Mouse (Mus musculus): Measurements from ENCODE around the gene Sspo.

DNA sequence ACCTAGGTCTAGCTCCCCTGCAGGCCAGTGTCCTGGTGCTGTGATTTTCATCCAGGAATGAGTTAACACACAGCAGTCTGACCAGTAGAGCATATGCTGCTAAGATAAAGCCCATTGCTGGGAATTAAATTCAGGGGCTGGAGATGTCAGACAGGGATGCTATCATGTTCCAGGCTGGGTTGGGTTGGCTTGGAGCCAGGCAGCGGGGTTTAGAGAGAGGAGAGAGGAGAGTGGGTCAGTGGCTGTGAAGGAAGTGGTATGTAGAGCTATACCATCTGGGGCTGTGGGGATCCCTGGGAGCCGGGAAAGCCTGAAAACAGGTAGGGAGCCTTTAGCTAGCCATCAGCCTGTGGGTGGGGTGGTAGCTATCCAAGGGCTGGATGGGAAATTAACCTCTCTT lies 82.8 kb downstream of the Sspo start:
- no peak for TF ChIP-seq GATA1 (IDR thresholded peaks at IDR 0.05; ENCODE audit: low read depth, low read length)
- TF ChIP-seq CHD1 (IDR thresholded peaks at IDR 0.05; ENCODE audit: low read depth, low read length), result no peak
- TF ChIP-seq CTCF (IDR thresholded peaks at IDR 0.05 in 2 of 3, conservative IDR thresholded peaks at IDR 0.05 in 1 of 3; ENCODE audit: control insufficient read depth in 1 of 3, insufficient read depth in 1 of 3, low read depth in 2 of 3, low read length in 3 of 3, poor library complexity in 1 of 3, severe bottlenecking in 1 of 3), result no peak
- no peak for TF ChIP-seq POLR2AphosphoS5 (IDR thresholded peaks at IDR 0.05; ENCODE audit: borderline replicate concordance, low read depth, low read length)
- TF ChIP-seq RCOR1 (IDR thresholded peaks at IDR 0.05; ENCODE audit: low read depth, low read length), result no peak
- no peak for TF ChIP-seq MAFK (IDR thresholded peaks at IDR 0.05; ENCODE audit: borderline replicate concordance, low read depth, low read length)
- TF ChIP-seq JUND (IDR thresholded peaks at IDR 0.05; ENCODE audit: low read depth, low read length), result no peak
- TF ChIP-seq EP300 (IDR thresholded peaks at IDR 0.05; ENCODE audit: low read depth in 1 of 2, low read length in 2 of 2), result no peak
- TF ChIP-seq TBP (IDR thresholded peaks at IDR 0.05; ENCODE audit: low read depth, low read length), result no peak
- no peak for TF ChIP-seq TCF12 (IDR thresholded peaks at IDR 0.05; ENCODE audit: low read depth, low read length)
- TF ChIP-seq MEF2A (IDR thresholded peaks at IDR 0.05; ENCODE audit: extremely low read depth, insufficient replicate concordance, low read depth, low read length, poor library complexity, severe bottlenecking), result no peak
